Mouse (Mus musculus) brain, embryonic 14.5 days (tissue): ENCODE measurements around the gene Prtg.

Experiments
- CTCF ChIP-seq: fragments of 200-500 bp; IDR thresholded peaks from 2 replicates; pipeline ENCODE4 v1.5.1; 2012; ENCODE audit warnings: inconsistent platforms, mild to moderate bottlenecking, moderate library complexity, borderline replicate concordance; ENCODE audit not compliant: insufficient read depth, insufficient read length; ENCODE audit errors: extremely low read depth
- POLR2A ChIP-seq: fragments of 200-500 bp; IDR thresholded peaks from 2 replicates; pipeline ENCODE4 v1.6.1; 2012; ENCODE audit warnings: mild to moderate bottlenecking, inconsistent platforms, borderline replicate concordance; ENCODE audit not compliant: poor library complexity, insufficient read depth, insufficient read length, severe bottlenecking; ENCODE audit errors: extremely low read depth

GRCm38 (mm10) chr9:72902611-72903010 lies 95.9 kb downstream of the Prtg start:
- TF ChIP-seq CTCF (no peak), POLR2A (no peak)
